ENCODE assay signal across 10 mouse cellular contexts in the genomic region with DNA sequence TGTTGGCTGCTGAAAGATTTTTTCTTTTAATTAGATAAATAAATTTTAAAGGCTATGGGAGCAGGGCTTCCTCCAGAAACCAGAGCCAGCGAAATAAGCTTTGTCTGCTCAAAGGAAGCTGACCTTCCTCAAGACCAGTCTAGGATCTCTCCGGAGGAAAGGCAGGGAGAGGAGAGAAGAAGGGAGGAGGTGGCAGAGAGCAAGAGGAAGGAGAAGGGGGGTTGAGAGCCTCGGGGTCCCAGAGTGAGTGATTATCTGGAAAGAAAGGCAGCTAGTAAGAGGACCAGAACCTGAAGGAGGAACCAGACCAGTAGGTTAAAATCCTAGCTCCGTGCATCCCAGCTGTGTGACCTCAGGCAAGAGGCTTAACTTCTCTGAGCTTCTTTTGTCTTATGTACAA. TPM values are rescaled to one million over a fixed set of nuclear protein-coding genes. Genes with fewer than 3 reads are reported as not detected.
DNase-seq lines count a peak whose midpoint lies in the region; ATAC-seq and TF ChIP-seq lines count a peak whose summit lies in the region.
"Had no signal": no experiment of that assay in that cellular context is flagged by ENCODE, and none has a peak within 500 bp of the region (broad histone marks: within the 10 kb centered on the region; RNA-seq: fewer than 3 reads in every experiment).

No protein-coding gene starts in this region.

- H3K9me3 ChIP-seq in lung, embryonic 16.5 days (ENCODE audit: control insufficient read depth, low read length), result no peaks in the 10 kb centered on the region
- H3K9me3 ChIP-seq in limb, embryonic 15.5 days, result no peaks in the 10 kb centered on the region

- H3K36me3 ChIP-seq in lung, embryonic 16.5 days (ENCODE audit: control insufficient read depth, insufficient read depth, low read length), result no peaks in the 10 kb centered on the region
- H3K36me3 ChIP-seq in limb, embryonic 15.5 days, result no peaks in the 10 kb centered on the region

- ATAC-seq in lung, embryonic 16.5 days (ENCODE audit: low read depth), result no peak
- no peak for ATAC-seq in limb, embryonic 15.5 days (ENCODE audit: insufficient number of reproducible peaks, low FRiP score, low TSS enrichment, low read depth)

- peak; percentile 10 for DNase-seq in gastrocnemius, adult 2 months
- DNase-seq in gastrocnemius, postnatal 4 days (ENCODE audit: low spot score in 2 of 2), result no peak
- no peak for DNase-seq in lung, postnatal 25 days (ENCODE audit: low spot score)
- no peak for DNase-seq in cerebellum, postnatal 4 days (ENCODE audit: low spot score in 2 of 2)
- DNase-seq in gastrocnemius, postnatal 36 days, result no peak
- no peak for DNase-seq in layer of hippocampus, adult 9-10 months (ENCODE audit: low spot score)
- DNase-seq: cerebellum, adult 18-20 months had no signal

- WGBS in lung, embryonic 16.5 days, result 15% methylated on average over 4 of the region's 4 CpGs
- WGBS in limb, embryonic 15.5 days, result 11% methylated on average over 4 of the region's 4 CpGs

- peak overlapping the region; percentile 43 for H3K4me3 ChIP-seq in gastrocnemius, adult 2 months
- no peak overlapping the region for H3K4me3 ChIP-seq in lung, embryonic 16.5 days (ENCODE audit: low read length)
- H3K4me3 ChIP-seq in limb, embryonic 15.5 days, result no peak overlapping the region

- no peak for TF ChIP-seq CTCF in gastrocnemius, adult 2 months (IDR thresholded peaks at IDR 0.05)

- peak overlapping the region; percentile 29 for H3K4me2 ChIP-seq in lung, embryonic 16.5 days (ENCODE audit: low read depth, low read length)
- H3K4me2 ChIP-seq in limb, embryonic 15.5 days, result peak overlapping the region; percentile 36
- H3K4me2 ChIP-seq: liver, embryonic 11.5 days had no signal

- H3K9ac ChIP-seq in lung, embryonic 16.5 days (ENCODE audit: low read length), result peak overlapping the region; percentile 8; the same call in 1 of the 2 replicates
- no peak overlapping the region for H3K9ac ChIP-seq in limb, embryonic 15.5 days

- peaks cover 2% of the 10 kb centered on the region; the same call in 1 of the 2 replicates for H3K27me3 ChIP-seq in lung, embryonic 16.5 days (ENCODE audit: control insufficient read depth, insufficient read depth, low read depth, low read length)
- peaks cover 4% of the 10 kb centered on the region; the same call in 1 of the 2 replicates for H3K27me3 ChIP-seq in limb, embryonic 15.5 days

- peaks cover 11% of the 10 kb centered on the region for H3K4me1 ChIP-seq in lung, embryonic 16.5 days (replicated peaks; ENCODE audit: control insufficient read depth, insufficient read depth, low read length)
- peaks cover 16% of the 10 kb centered on the region for H3K4me1 ChIP-seq in limb, embryonic 15.5 days

- peak overlapping the region; percentile 65 for H3K27ac ChIP-seq in gastrocnemius, adult 2 months
- H3K27ac ChIP-seq in lung, embryonic 16.5 days (ENCODE audit: low read length), result no peak overlapping the region
- H3K27ac ChIP-seq in limb, embryonic 15.5 days, result no peak overlapping the region

- intact Hi-C loops in gastrocnemius, adult 2 months (cut with DNase I), result loop anchor here (1.0 to 2.0 kb wide), 3 partner anchors 33 to 65 kb away; no protein-coding TSS in a partner anchor
- intact Hi-C loops in gastrocnemius, postnatal 36 days (cut with DNase I), result no loop called here

RNA-seq across cellular contexts. Expression of a gene that starts 31.7 kb away (rescaled TPM):
- 10 to 100 TPM; 20.0 to 24.4 TPM for total RNA-seq in gastrocnemius, adult 2 months (2021)
- total RNA-seq in gastrocnemius, postnatal 4 days (2021), result 10 to 100 TPM; 22.6 to 25.8 TPM
- polyA plus RNA-seq in lung, embryonic 16.5 days (2015; fragmentation: Nextera tagmentation; extraction: Ambion mirVana), result 7.0 and 7.5 TPM in 2 replicates
- 6.3 and 8.4 TPM in 2 replicates for polyA plus RNA-seq in limb, embryonic 15.5 days (2015; fragmentation: Nextera tagmentation; extraction: Ambion mirVana)
- 10 to 100 TPM; 14.7 to 21.8 TPM for total RNA-seq in gastrocnemius, postnatal 36 days (2021)
